Mouse (Mus musculus) bone marrow macrophage, adult 2 months (primary cell): ENCODE measurements around the gene Limd1. TPM values are rescaled to one million over a fixed set of nuclear protein-coding genes. Genes with fewer than 3 reads are reported as not detected.
A peak's percentile ranks its signal among the peaks of the same experiment; 100 is the strongest.
"Not testable (repeated sequence)": the region's sequence is repeated elsewhere in the genome, so short reads cannot be mapped to it uniquely, and the experiment has no call there.

Experiments used
- H3K27ac ChIP-seq: 2 replicates; pipeline ENCODE4 v1.5.1; 2012; ENCODE audit warnings: low read depth, low read length; ENCODE audit not compliant: insufficient read depth
- H3K4me1 ChIP-seq: 2 replicates; pipeline ENCODE4 v1.6.1; 2012; ENCODE audit warnings: low read length; ENCODE audit not compliant: control insufficient read depth, insufficient read depth
- H3K4me3 ChIP-seq: 2 replicates; pipeline ENCODE4 v1.5.1; 2012; ENCODE audit warnings: mild to moderate bottlenecking, low read length, moderate library complexity; ENCODE audit not compliant: insufficient read depth
- CTCF ChIP-seq: IDR thresholded peaks from 2 replicates; pipeline ENCODE4 v1.5.1; 2012; ENCODE audit warnings: low read depth, mild to moderate bottlenecking, low read length, moderate library complexity
- POLR2A ChIP-seq: IDR thresholded peaks from 2 replicates; pipeline ENCODE4 v1.6.1; 2012; ENCODE audit warnings: mild to moderate bottlenecking, low read depth, low read length, borderline replicate concordance
- polyA plus RNA-seq: library from polyadenylated mRNA; stranded (reverse); fragments of >200 nt; gene quantifications from 2 replicates; pipeline ENCODE4 v1.2.4, GENCODE M21; 2012; ENCODE audit not compliant: missing spikeins, insufficient read depth, insufficient read length

Limd1 gene
- polyA plus RNA-seq = 35.2 and 36.1 TPM in 2 replicates

DNA sequence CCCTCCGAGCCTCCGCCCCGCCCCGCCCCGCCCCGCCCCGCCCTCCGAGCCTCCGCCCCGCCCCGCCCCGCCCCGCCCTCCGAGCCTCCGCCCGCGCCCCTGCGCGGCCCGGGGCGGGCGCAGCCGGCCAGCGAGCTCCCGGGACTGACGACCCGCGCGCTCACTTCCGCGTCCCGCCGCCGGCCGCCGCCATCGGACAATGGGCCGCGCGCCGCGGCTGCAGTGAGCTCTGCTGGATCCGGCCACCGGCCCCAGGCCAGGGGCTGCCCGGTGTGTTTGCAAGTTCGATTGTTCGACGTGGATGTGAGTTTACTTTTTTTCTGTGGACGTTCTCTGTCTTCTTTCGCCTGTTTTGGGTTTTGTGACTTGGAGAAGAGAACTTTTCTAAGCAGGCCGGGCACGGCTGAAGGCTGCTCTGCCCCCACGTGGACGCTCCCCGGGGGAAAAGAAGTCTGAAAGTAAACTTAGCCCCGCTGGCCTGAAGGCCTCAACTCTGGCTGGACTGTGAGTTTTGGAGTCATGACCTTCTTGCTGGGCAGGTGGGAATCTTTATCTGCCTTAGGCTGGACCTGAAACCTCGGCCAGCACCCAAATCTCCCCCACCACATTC lies at the start of gene Limd1:
TSS of gene Limd1 (plus strand) at position 121 of the 610 bp plus-strand sequence.
- H3K4me3 ChIP-seq = peak within 1 kb of the TSS; percentile 73
- H3K4me1 ChIP-seq = peaks cover 52% of the 10 kb centered on the region
- H3K27ac ChIP-seq = peak within 1 kb of the TSS; percentile 72
- TF ChIP-seq POLR2A (no peak), CTCF (no peak; the same call in 1 of the 2 replicates)

GRCm38 (mm10) chr9:123429863-123430262 lies 48.6 kb upstream of the Limd1 start:
- no peak overlapping the region for H3K27ac ChIP-seq
- TF ChIP-seq POLR2A (no peak), CTCF (no peak)
- H3K4me3 ChIP-seq = no peak overlapping the region
- H3K4me1 ChIP-seq = peaks cover 4% of the 10 kb centered on the region

DNA sequence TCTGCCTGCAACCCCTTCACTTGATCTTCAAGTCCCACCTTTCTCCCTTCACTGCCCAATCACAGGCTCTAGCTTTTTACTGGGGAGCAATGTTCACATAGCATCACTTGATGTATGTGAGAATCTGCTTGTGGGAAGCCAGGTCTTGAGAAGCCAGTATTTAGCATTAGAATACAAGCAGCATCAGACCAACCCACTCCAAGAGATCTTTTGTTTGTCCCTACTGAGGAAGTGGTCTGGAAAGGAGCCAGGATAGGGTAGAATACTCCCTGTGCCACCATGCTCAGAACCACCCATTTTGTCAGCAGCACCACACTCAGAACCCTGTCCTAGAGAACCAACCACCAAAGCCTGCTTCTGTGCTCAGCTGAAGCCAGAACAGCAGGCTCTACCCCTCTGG lies 47.5 kb upstream of the Limd1 start:
- H3K4me3 ChIP-seq = no peak overlapping the region
- peaks cover 4% of the 10 kb centered on the region for H3K4me1 ChIP-seq
- no peak overlapping the region for H3K27ac ChIP-seq
- TF ChIP-seq CTCF = no peak
- TF ChIP-seq POLR2A = no peak

GRCm38 (mm10) chr9:123438223-123438622 lies 40.3 kb upstream of the Limd1 start:
- no peak for TF ChIP-seq CTCF
- TF ChIP-seq POLR2A = no peak
- no peak overlapping the region for H3K4me3 ChIP-seq
- no peaks in the 10 kb centered on the region for H3K4me1 ChIP-seq
- no peak overlapping the region for H3K27ac ChIP-seq

- no peaks in the 10 kb centered on the region for H3K4me1 ChIP-seq
- H3K4me3 ChIP-seq = no peak overlapping the region
- TF ChIP-seq CTCF = no peak
- no peak overlapping the region for H3K27ac ChIP-seq
Observed at GRCm38 (mm10) chr9:123440230-123441058, 38.1 kb upstream of the Limd1 start.

DNA sequence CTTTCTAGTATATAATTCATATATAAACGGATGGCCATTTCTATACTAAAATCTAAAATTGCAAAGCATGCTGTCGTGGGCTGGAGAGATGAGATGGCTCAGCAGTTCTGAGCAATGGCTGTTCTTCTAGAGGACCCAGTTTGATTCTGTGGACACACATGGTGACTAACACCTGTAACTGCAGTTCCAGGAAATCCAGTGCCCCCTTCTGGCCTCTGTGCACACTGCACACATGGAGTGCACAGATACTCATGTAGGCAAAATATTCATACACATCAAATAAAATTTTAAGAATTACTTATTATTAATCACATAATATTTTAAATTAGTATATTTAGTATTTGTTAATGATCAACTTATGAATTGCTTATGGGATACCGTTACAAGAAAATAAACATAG lies 31.4 kb upstream of the Limd1 start:
- H3K27ac ChIP-seq, H3K4me3 ChIP-seq, H3K4me1 ChIP-seq: not testable (repeated sequence)

DNA sequence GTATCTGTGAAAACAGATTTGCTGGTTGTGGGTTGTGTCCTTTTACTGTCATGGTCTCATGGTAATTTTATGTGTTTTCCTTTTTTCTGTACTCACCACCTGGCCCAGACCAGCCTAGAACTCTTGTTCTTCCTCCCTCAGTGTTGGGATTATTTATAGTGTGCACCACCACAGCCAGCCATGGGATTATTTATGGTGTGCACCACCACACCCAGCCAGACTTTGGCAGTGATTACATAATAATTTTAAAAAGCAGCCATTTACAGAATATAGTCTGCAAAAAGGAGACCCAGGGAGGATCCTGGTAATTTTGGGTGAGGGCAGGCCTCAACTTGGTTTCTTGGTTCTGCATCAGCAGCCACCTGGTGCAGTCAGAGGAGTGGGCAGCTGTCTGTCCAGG lies 29.9 kb upstream of the Limd1 start:
- Histone ChIP-seq H3K4me1 (no peaks in the 10 kb centered on the region), H3K4me3 (no peak overlapping the region), H3K27ac (no peak overlapping the region)
- TF ChIP-seq POLR2A (no peak), CTCF (no peak)

DNA sequence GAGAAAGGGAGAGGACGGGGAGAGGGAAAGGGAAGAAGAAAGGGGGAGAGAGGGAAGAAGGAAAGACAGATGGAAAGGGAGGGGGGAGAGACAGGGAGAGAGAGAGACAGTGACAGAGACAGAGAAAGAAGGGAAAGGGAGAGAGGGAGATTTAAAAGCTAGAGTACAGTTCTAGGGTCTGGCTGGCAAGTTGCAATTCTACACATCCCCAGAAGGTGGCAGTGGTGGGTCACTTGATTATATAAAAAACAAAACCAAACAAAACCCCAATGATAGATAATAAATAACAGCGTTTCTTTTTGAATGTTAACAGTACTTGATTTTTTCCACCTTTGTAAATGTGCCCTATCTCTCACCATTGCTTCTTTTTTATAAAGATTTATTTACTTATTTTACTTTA lies 28.3 kb upstream of the Limd1 start:
- H3K4me1 ChIP-seq = no peaks in the 10 kb centered on the region
- H3K27ac ChIP-seq = no peak overlapping the region
- TF ChIP-seq POLR2A (no peak), CTCF (no peak)
- no peak overlapping the region for H3K4me3 ChIP-seq

DNA sequence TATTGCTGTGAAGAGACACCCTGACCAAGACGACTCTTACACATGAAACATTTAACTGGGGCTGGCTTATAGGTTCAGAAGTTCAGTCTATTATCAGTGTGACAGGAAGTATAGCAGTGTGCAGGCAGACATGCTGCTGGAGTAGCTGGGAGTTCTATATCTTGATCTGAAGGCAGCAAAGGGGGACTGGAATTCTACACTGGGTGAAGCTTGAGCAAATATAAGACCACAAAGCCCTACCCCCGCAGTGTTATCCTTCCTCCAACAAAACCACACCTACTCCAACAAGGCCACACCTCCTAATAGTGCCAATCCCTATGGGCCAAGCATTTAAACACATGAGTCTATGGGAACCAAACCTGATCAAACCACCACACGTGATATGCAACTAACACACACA lies 26.7 kb upstream of the Limd1 start:
- TF ChIP-seq POLR2A = no peak
- H3K4me3 ChIP-seq = no peak overlapping the region
- H3K27ac ChIP-seq = no peak overlapping the region
- no peaks in the 10 kb centered on the region for H3K4me1 ChIP-seq
